In the genomic region with DNA sequence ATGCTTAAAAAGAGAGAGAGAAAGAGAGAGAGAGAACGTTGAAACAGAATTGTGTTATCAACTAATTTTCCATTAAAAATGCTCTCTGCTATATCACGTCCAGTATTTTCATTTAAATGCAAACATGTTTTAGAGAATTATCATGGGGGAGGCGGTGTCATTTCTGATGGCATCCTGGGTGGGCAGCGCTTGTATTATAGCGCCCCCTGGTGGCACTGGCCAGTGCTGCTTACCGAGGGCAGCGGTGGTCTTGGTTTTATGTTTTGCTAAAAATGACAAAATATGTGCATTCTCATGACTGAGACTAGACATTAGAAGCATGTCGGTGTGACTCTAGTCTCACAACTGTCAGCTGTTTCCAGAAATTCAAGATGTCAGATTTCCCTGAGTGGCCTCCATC, we compare ENCODE assay signal across 10 mouse cellular contexts. TPM values are rescaled to one million over a fixed set of nuclear protein-coding genes. Genes with fewer than 3 reads are reported as not detected.
DNase-seq lines count a peak whose midpoint lies in the region; ATAC-seq and TF ChIP-seq lines count a peak whose summit lies in the region.
"Had no signal": no experiment of that assay in that cellular context is flagged by ENCODE, and none has a peak within 500 bp of the region (broad histone marks: within the 10 kb centered on the region; RNA-seq: fewer than 3 reads in every experiment).

No protein-coding gene starts in this region.

- no peaks in the 10 kb centered on the region for H3K9me3 ChIP-seq in liver, postnatal 0 days (ENCODE audit: low read length)
- H3K9me3 ChIP-seq: heart, embryonic 15.5 days had no signal

- H3K27me3 ChIP-seq in testis, adult 2 months (ENCODE audit: control insufficient read depth, insufficient read depth, low read length): no peaks in the 10 kb centered on the region
- H3K27me3 ChIP-seq in liver, postnatal 0 days (ENCODE audit: insufficient read depth, low read length): no peaks in the 10 kb centered on the region
- H3K27me3 ChIP-seq: Patski had no signal

- no peak overlapping the region for H3K4me3 ChIP-seq in testis, adult 2 months (ENCODE audit: control insufficient read depth, low read depth, low read length)
- no peak overlapping the region for H3K4me3 ChIP-seq in liver, postnatal 0 days (ENCODE audit: low read depth, low read length)
- H3K4me3 ChIP-seq: heart, embryonic 15.5 days had no signal

- TF ChIP-seq POLR2A in testis, adult 2 months (IDR thresholded peaks at IDR 0.05; ENCODE audit: control insufficient read depth, low read depth, low read length): no peak

- peak; percentile 36 to 71 for DNase-seq in cerebellum, adult 18-20 months
- DNase-seq in cerebellum, adult 11-12 months: no peak
- no peak for DNase-seq in testis, postnatal 14 days (ENCODE audit: low spot score)
- DNase-seq in liver, postnatal 0 days: peak; percentile 66
- peak; percentile 28 to 64 for DNase-seq in spleen, postnatal 10 days (ENCODE audit: low spot score in 2 of 2)

- H3K9ac ChIP-seq in liver, postnatal 0 days (replicated peaks): no peak overlapping the region
- H3K9ac ChIP-seq: heart, embryonic 15.5 days had no signal

- no peak overlapping the region for H3K4me2 ChIP-seq in liver, postnatal 0 days (ENCODE audit: low read depth, low read length)
- H3K4me2 ChIP-seq: heart, embryonic 15.5 days had no signal

- WGBS in liver, postnatal 0 days (ENCODE audit: insufficient replicate concordance): 11% methylated on average over 8 of the region's 8 CpGs

- H3K36me3 ChIP-seq in testis, adult 2 months (ENCODE audit: control insufficient read depth, insufficient read depth, low read length): no peaks in the 10 kb centered on the region
- H3K36me3 ChIP-seq in liver, postnatal 0 days (replicated peaks; ENCODE audit: insufficient read depth, low read length): no peaks in the 10 kb centered on the region
- H3K36me3 ChIP-seq: heart, embryonic 15.5 days had no signal

- H3K27ac ChIP-seq in testis, adult 2 months (ENCODE audit: control insufficient read depth, insufficient read depth, low read depth, low read length): no peak overlapping the region
- H3K27ac ChIP-seq in liver, postnatal 0 days (ENCODE audit: low read depth): no peak overlapping the region
- H3K27ac ChIP-seq: heart, embryonic 15.5 days had no signal

- ATAC-seq in common myeloid progenitor, adult 5-6 weeks (replicated peaks; ENCODE audit: low read depth, poor library complexity, severe bottlenecking): peak; percentile 71
- peak; percentile 26 to 55; a peak in 2 of 4 replicates for ATAC-seq in hematopoietic stem cell, adult 5-6 weeks (replicated peaks in 1 of 2; ENCODE audit: insufficient read depth in 1 of 2, low FRiP score in 2 of 2, low TSS enrichment in 1 of 2, low read depth in 1 of 2, poor library complexity in 2 of 2, severe bottlenecking in 2 of 2)
- ATAC-seq in liver, postnatal 0 days: no peak
- ATAC-seq: Patski had no signal

- no peak for TF ChIP-seq EP300 in liver, postnatal 0 days (IDR thresholded peaks at IDR 0.05; ENCODE audit: low read depth)

- H3K4me1 ChIP-seq in testis, adult 2 months (ENCODE audit: control insufficient read depth, insufficient read depth, low read length): no peaks in the 10 kb centered on the region
- H3K4me1 ChIP-seq in liver, postnatal 0 days (ENCODE audit: insufficient read depth): no peaks in the 10 kb centered on the region
- H3K4me1 ChIP-seq: heart, embryonic 15.5 days had no signal

- peak; percentile 92 for TF ChIP-seq CTCF in testis, adult 2 months (IDR thresholded peaks at IDR 0.05; ENCODE audit: control insufficient read depth, insufficient read depth, insufficient replicate concordance, low read depth, low read length)
- TF ChIP-seq CTCF in liver, postnatal 0 days (IDR thresholded peaks at IDR 0.05; ENCODE audit: low read depth): peak; percentile 92

RNA-seq across cellular contexts. Expression of a gene that starts 44.9 kb away (rescaled TPM):
- 30.7 and 33.3 TPM in 2 replicates for polyA plus RNA-seq in testis, adult 2 months (2012; rRNA removed)
- 41.2 and 46.7 TPM in 2 replicates for total RNA-seq in common myeloid progenitor, adult 5-6 weeks (2017)
- 33.5 and 65.6 TPM in 2 replicates for total RNA-seq in hematopoietic stem cell, adult 5-6 weeks (2017)
- 24.8 and 29.0 TPM in 2 replicates for polyA plus RNA-seq in liver, postnatal 0 days (2015; fragmentation: Nextera tagmentation; extraction: Ambion mirVana)

Comparison
In these comparisons a context has a peak if more than half of its experiments do, and no peak if none do; other contexts are left out.
1. DNase-seq: peak in cerebellum, adult 18-20 months (2 of 2), liver, postnatal 0 days (single experiment) and spleen, postnatal 10 days (2 of 2); none in cerebellum, adult 11-12 months (single experiment) and testis, postnatal 14 days (single experiment).